Mouse (Mus musculus): Measurements from ENCODE around the gene Snx12. TPM values are rescaled to one million over a fixed set of nuclear protein-coding genes. Genes with fewer than 3 reads are reported as not detected.
A peak's percentile ranks its signal among the peaks of the same experiment; 100 is the strongest.

Gene Snx12
- total RNA-seq (2021), result 10 to 100 TPM; 69.4 to 75.2 TPM

GRCm38 (mm10) chrX:101221834-101222795 lies at the start of gene Snx12:
Gene Snx12, minus strand, starts transcription at chrX:101222563.
- peak; percentile 90 to 95 for DNase-seq (ENCODE audit: low spot score in 2 of 2)
- intact Hi-C loops (cut with DNase I), result loop anchor here (1.0 to 5.0 kb wide), 3 partner anchors 32 to 110 kb away; partner anchors contain the start of genes Foxo4 and Med12

GRCm38 (mm10) chrX:101268755-101269124 lies 46.4 kb upstream of the Snx12 start, which contains the start of gene Gm20489:
Gene Gm20489, minus strand, starts transcription at chrX:101269023.
- intact Hi-C loops (cut with DNase I), result no loop called here

GRCm38 (mm10) chrX:101268025-101268754 lies 45.8 kb upstream of the Snx12 start, which contains the start of gene Il2rg:
Gene Il2rg, minus strand, starts transcription at chrX:101268255.
- intact Hi-C loops (cut with DNase I), result no loop called here
- no peak for DNase-seq (ENCODE audit: low spot score in 2 of 2)

More at GRCm38 (mm10) chrX:101268755-101269124, 46.4 kb upstream of the Snx12 start, which contains the start of gene Gm20489:
- no peak for DNase-seq (ENCODE audit: low spot score in 2 of 2)

- DNase-seq (ENCODE audit: low spot score in 2 of 2), result no peak
- intact Hi-C loops (cut with DNase I), result no loop called here
These were observed 44.3 kb upstream of the Snx12 start for GRCm38 (mm10) chrX:101266631-101267030.

GRCm38 (mm10) chrX:101263892-101264291 lies 41.5 kb upstream of the Snx12 start, which contains the start of gene Gm614:
Gene Gm614, minus strand, starts transcription at chrX:101263992.
- no peak for DNase-seq (ENCODE audit: low spot score in 2 of 2)
- intact Hi-C loops (cut with DNase I), result no loop called here

- intact Hi-C loops (cut with DNase I), result no loop called here
- no peak for DNase-seq (ENCODE audit: low spot score in 2 of 2)
These were observed 38.3 kb upstream of the Snx12 start for GRCm38 (mm10) chrX:101260441-101261325.

- DNase-seq (ENCODE audit: low spot score in 2 of 2), result no peak
- intact Hi-C loops (cut with DNase I), result no loop called here
These were observed 34.2 kb upstream of the Snx12 start for GRCm38 (mm10) chrX:101256603-101257002.

- intact Hi-C loops (cut with DNase I), result loop anchor here (1.0 to 2.0 kb wide), 3 partner anchors 20 to 78 kb away; partner anchors contain the start of genes Med12 and Snx12
- no peak for DNase-seq (ENCODE audit: low spot score in 2 of 2)
These were observed 32.4 kb upstream of the Snx12 start for GRCm38 (mm10) chrX:101254740-101255139.

GRCm38 (mm10) chrX:101253952-101254729 lies 31.8 kb upstream of the Snx12 start, which contains the start of gene Foxo4:
Gene Foxo4, plus strand, starts transcription at chrX:101254528.
- DNase-seq (ENCODE audit: low spot score in 2 of 2), result peak; percentile 84 to 90
- intact Hi-C loops (cut with DNase I), result loop anchor here (1.0 to 2.0 kb wide), 3 partner anchors 21 to 79 kb away; partner anchors contain the start of genes Med12 and Snx12

- intact Hi-C loops (cut with DNase I), result no loop called here
- no peak for DNase-seq (ENCODE audit: low spot score in 2 of 2)
These were observed 22.6 kb upstream of the Snx12 start for GRCm38 (mm10) chrX:101245011-101245410.

- intact Hi-C loops (cut with DNase I), result loop anchor here (1.0 to 5.0 kb wide), 3 partner anchors 32 to 110 kb away; partner anchors contain the start of genes Foxo4 and Med12
- no peak for DNase-seq (ENCODE audit: low spot score in 2 of 2)
These were observed 416 bp upstream of the Snx12 start for GRCm38 (mm10) chrX:101222796-101223162.

- intact Hi-C loops (cut with DNase I), result no loop called here
- DNase-seq (ENCODE audit: low spot score in 2 of 2), result no peak
These were observed 33.1 kb downstream of the Snx12 start for GRCm38 (mm10) chrX:101189285-101189684.

- DNase-seq (ENCODE audit: low spot score in 2 of 2), result no peak
- intact Hi-C loops (cut with DNase I), result no loop called here
These were observed 34.7 kb downstream of the Snx12 start for GRCm38 (mm10) chrX:101187647-101188046.

- DNase-seq (ENCODE audit: low spot score in 2 of 2), result no peak
- intact Hi-C loops (cut with DNase I), result no loop called here
These were observed 49.0 kb downstream of the Snx12 start for GRCm38 (mm10) chrX:101173388-101173787.

- intact Hi-C loops (cut with DNase I), result no loop called here
- no peak for DNase-seq (ENCODE audit: low spot score in 2 of 2)
These were observed 53.9 kb downstream of the Snx12 start for GRCm38 (mm10) chrX:101168425-101168824.

- DNase-seq (ENCODE audit: low spot score in 2 of 2), result no peak
- intact Hi-C loops (cut with DNase I), result no loop called here
These were observed 58.6 kb downstream of the Snx12 start for GRCm38 (mm10) chrX:101163739-101164138.

GRCm38 (mm10) chrX:101163278-101163677 lies 59.1 kb downstream of the Snx12 start:
- no peak for DNase-seq (ENCODE audit: low spot score in 2 of 2)
- intact Hi-C loops (cut with DNase I), result no loop called here

GRCm38 (mm10) chrX:101162532-101162931 lies 59.8 kb downstream of the Snx12 start:
- intact Hi-C loops (cut with DNase I), result no loop called here
- no peak for DNase-seq (ENCODE audit: low spot score in 2 of 2)
